Mouse (Mus musculus): ENCODE data around the gene Fras1. TPM values are rescaled to one million over a fixed set of nuclear protein-coding genes. Genes with fewer than 3 reads are reported as not detected.

Fras1 gene
- not detected for total RNA-seq (2023)

GRCm38 (mm10) chr5:96373567-96373985 lies at the start of gene Fras1:
Fras1 (plus strand) TSS chr5:96373955.

GRCm38 (mm10) chr5:96792936-96793718 lies 419.4 kb downstream of the Fras1 start, which contains the start of gene Anxa3:
Anxa3 (plus strand) TSS chr5:96793339.

Other genes with a start within 250 kb of the Fras1 start
- gene Cnot6l, start 209.8 kb upstream of the Fras1 start, total RNA-seq (2023), result 221 TPM
- 11.5 TPM for gene Mrpl1, start 164.5 kb upstream of the Fras1 start, total RNA-seq (2023)